Mouse (Mus musculus) liver, postnatal 0 days (tissue): ENCODE data around the gene Epm2a. TPM values are rescaled to one million over a fixed set of nuclear protein-coding genes. Genes with fewer than 3 reads are reported as not detected.
A peak's percentile ranks its signal among the peaks of the same experiment; 100 is the strongest.

Experiments
- ATAC-seq: fragments of 200-750 bp; cut with Nextera tagmentation; 2 replicates; pipeline ENCODE4 v1.8.0; 2017; ENCODE audit warnings: mild to moderate bottlenecking, moderate library complexity
- DNase-seq: peaks from one replicate; pipeline ENCODE4 v3.0.0-alpha.2; 2016
- H3K27ac ChIP-seq: fragments of 300-500 bp; sonication (generic); 2 replicates; pipeline ENCODE4 v1.5.1; 2014; ENCODE audit warnings: antibody characterized with exemption, moderate library complexity, mild to moderate bottlenecking, low read depth
- H3K27me3 ChIP-seq: fragments of 300-500 bp; sonication (generic); 2 replicates; pipeline ENCODE4 v1.6.1; 2014; ENCODE audit warnings: low read length, control low read depth, mixed read lengths; ENCODE audit not compliant: insufficient read depth
- H3K36me3 ChIP-seq: fragments of 300-500 bp; sonication (generic); replicated peaks from 2 replicates; pipeline ENCODE4 v1.6.1; 2014; ENCODE audit warnings: mild to moderate bottlenecking, control low read depth, low read length, moderate library complexity, mixed read lengths; ENCODE audit not compliant: insufficient read depth
- H3K4me1 ChIP-seq: fragments of 300-500 bp; sonication (generic); 2 replicates; pipeline ENCODE4 v1.6.1; 2014; ENCODE audit warnings: antibody characterized with exemption, mild to moderate bottlenecking, control low read depth; ENCODE audit not compliant: insufficient read depth
- H3K4me2 ChIP-seq: fragments of 300-500 bp; sonication (generic); 2 replicates; pipeline ENCODE4 v1.6.1; 2014; ENCODE audit warnings: low read depth, mild to moderate bottlenecking, low read length, moderate library complexity, mixed read lengths
- H3K4me3 ChIP-seq: fragments of 300-500 bp; sonication (generic); 2 replicates; pipeline ENCODE4 v1.5.1; 2014; ENCODE audit warnings: low read depth, low read length
- H3K9ac ChIP-seq: fragments of 300-500 bp; sonication (generic); replicated peaks from 2 replicates; pipeline ENCODE4 v1.6.1; 2014; ENCODE audit warnings: mild to moderate bottlenecking, moderate library complexity
- H3K9me3 ChIP-seq: fragments of 300-500 bp; sonication (generic); 2 replicates; pipeline ENCODE4 v1.6.1; 2016; ENCODE audit warnings: mild to moderate bottlenecking, control low read depth, low read length, mixed read lengths
- CTCF ChIP-seq: sonication (generic); IDR thresholded peaks from 2 replicates; pipeline ENCODE4 v1.5.1; 2016; ENCODE audit warnings: antibody characterized with exemption, low read depth
- EP300 ChIP-seq: IDR thresholded peaks from 2 replicates; pipeline ENCODE4 v1.6.1; 2016; ENCODE audit warnings: antibody characterized with exemption, low read depth, mild to moderate bottlenecking
- WGBS: fragments of 180-500 bp; shearing (Covaris S2); extraction: QIAGEN DNeasy Blood & Tissue Kit; methylation state at CpG from one replicate; pipeline ENCODE4 v1.1.7; 2014; ENCODE audit not compliant: insufficient replicate concordance; 5-methylcytosine and 5-hydroxymethylcytosine counted together
- polyA plus RNA-seq: library from polyadenylated mRNA; unstranded; fragments of >200 nt; fragmentation: Nextera tagmentation; extraction: Ambion mirVana; gene quantifications from 2 replicates; pipeline ENCODE4 v1.2.1, GENCODE M21; 2015

The Epm2a gene
- polyA plus RNA-seq, result 0.11 and 0.36 TPM in 2 replicates

GRCm38 (mm10) chr10:11343205-11344141 lies at the start of gene Epm2a:
Epm2a (plus strand) TSS chr10:11343404.
- peak within 1 kb of the TSS; percentile 88 for H3K4me2 ChIP-seq
- TF ChIP-seq EP300, result no peak
- no peak for TF ChIP-seq CTCF
- ATAC-seq (peak; percentile 98), DNase-seq (peak; percentile 85)
- peak within 1 kb of the TSS; percentile 66 for H3K4me3 ChIP-seq
- peaks cover 6% of the 10 kb centered on the region; the same call in 1 of the 2 replicates for H3K4me1 ChIP-seq
- H3K9ac ChIP-seq, result peak within 1 kb of the TSS; percentile 81
- H3K9me3 ChIP-seq, result no peaks in the 10 kb centered on the region
- H3K27me3 ChIP-seq, result no peaks in the 10 kb centered on the region
- 1% methylated on average over 71 of the region's 106 CpGs for WGBS
- H3K27ac ChIP-seq, result peak within 1 kb of the TSS; percentile 93
- no peaks in the 10 kb centered on the region for H3K36me3 ChIP-seq

- Histone ChIP-seq H3K4me3 (no peak overlapping the region), H3K27ac (no peak overlapping the region), H3K36me3 (peaks cover 30% of the 10 kb centered on the region), H3K4me1 (no peaks in the 10 kb centered on the region), H3K9ac (no peak overlapping the region), H3K4me2 (no peak overlapping the region), H3K27me3 (no peaks in the 10 kb centered on the region), H3K9me3 (no peaks in the 10 kb centered on the region)
- ATAC-seq, result peak; percentile 62
- DNase-seq, result no peak
- 80% methylated on average over 6 of the region's 6 CpGs for WGBS
- TF ChIP-seq EP300 (no peak), CTCF (no peak)
Observed at GRCm38 (mm10) chr10:11298418-11298817, 44.8 kb upstream of the Epm2a start.

DNA sequence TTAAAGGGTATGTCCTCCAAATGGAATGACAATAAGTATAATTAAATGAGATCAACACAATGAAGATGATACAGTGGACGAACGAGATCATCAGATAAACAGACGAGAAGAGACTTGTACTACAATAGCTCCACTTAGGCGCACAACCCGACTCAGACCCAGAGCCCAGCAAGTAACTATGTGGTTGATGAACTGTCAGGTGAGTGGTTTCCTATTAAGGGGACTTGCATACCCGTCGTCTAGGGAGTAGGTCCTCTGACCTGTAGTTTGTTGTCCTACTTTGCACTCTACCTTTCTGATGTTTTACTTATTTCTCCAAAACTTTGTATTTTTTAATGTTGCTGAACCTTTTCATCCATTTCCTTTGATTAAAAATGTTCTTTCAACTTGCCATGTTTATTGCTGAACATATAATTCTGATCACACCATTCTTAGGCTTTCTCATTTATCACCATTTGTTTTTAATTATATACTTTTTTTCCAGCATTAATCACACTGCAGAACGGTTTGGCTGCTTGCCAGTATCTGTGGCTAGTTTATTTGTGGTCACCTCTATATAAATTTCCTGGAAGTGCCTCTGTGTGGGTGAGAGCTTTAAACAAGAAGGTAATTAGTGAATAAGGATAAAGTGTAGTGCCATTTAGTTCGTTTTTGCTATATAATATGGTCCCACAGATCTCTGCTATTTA lies 37.7 kb upstream of the Epm2a start:
- no peaks in the 10 kb centered on the region for H3K9me3 ChIP-seq
- H3K36me3 ChIP-seq, result 0 out of 2 replicates have a peak, but pooled peaks cover under 1% of the 10 kb centered on the region
- H3K4me2 ChIP-seq, result no peak overlapping the region
- no peak for ATAC-seq
- no peaks in the 10 kb centered on the region for H3K27me3 ChIP-seq
- TF ChIP-seq EP300 (no peak), CTCF (no peak)
- no peak overlapping the region for H3K4me3 ChIP-seq
- WGBS, result 83% methylated on average over 9 of the region's 9 CpGs
- no peak overlapping the region for H3K9ac ChIP-seq
- no peak overlapping the region for H3K27ac ChIP-seq
- no peak for DNase-seq
- H3K4me1 ChIP-seq, result 0 out of 2 replicates have a peak, but pooled peaks cover 2% of the 10 kb centered on the region

- Histone ChIP-seq H3K9me3 (no peaks in the 10 kb centered on the region), H3K4me3 (no peak overlapping the region), H3K27me3 (no peaks in the 10 kb centered on the region), H3K27ac (no peak overlapping the region), H3K36me3 (no peaks in the 10 kb centered on the region), H3K9ac (no peak overlapping the region), H3K4me1 (0 out of 2 replicates have a peak, but pooled peaks cover 2% of the 10 kb centered on the region), H3K4me2 (no peak overlapping the region)
- peak; percentile 21; the same call in 1 of the 2 replicates for ATAC-seq
- 64% methylated on average over 2 of the region's 2 CpGs for WGBS
- no peak for TF ChIP-seq CTCF
- no peak for TF ChIP-seq EP300
- DNase-seq, result no peak
Observed at GRCm38 (mm10) chr10:11306054-11306367, 37.2 kb upstream of the Epm2a start.

DNA sequence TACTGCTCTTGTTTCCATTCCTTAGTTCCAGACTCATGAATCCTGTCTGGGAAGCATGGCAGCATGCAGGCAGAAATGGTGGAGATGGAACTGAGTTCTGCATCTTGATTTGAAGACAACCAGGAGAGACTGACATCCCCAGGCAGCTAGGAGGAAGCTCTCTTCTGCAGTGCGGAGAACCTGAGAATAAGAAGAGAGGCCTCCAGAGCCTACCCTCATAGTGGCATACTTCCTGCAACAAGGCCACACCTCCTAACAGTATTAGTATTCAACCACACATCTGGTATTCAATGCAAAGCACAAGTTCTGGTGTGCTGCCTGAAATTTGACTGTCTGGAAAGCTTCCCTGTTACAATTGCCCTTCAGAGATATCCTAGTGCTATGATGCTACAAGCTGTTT lies 33.3 kb upstream of the Epm2a start:
- Histone ChIP-seq H3K9ac (no peak overlapping the region), H3K4me3 (no peak overlapping the region), H3K4me1 (0 out of 2 replicates have a peak, but pooled peaks cover 2% of the 10 kb centered on the region), H3K36me3 (no peaks in the 10 kb centered on the region), H3K9me3 (no peaks in the 10 kb centered on the region), H3K27ac (no peak overlapping the region), H3K27me3 (no peaks in the 10 kb centered on the region), H3K4me2 (no peak overlapping the region)
- no peak for ATAC-seq
- 79% methylated on average over 1 of the region's 1 CpGs for WGBS
- TF ChIP-seq EP300 (no peak), CTCF (no peak)
- no peak for DNase-seq

GRCm38 (mm10) chr10:11310481-11310880 lies 32.7 kb upstream of the Epm2a start:
- no peak overlapping the region for H3K4me2 ChIP-seq
- TF ChIP-seq EP300 (no peak), CTCF (no peak)
- H3K27me3 ChIP-seq, result no peaks in the 10 kb centered on the region
- H3K4me3 ChIP-seq, result no peak overlapping the region
- H3K36me3 ChIP-seq, result no peaks in the 10 kb centered on the region
- ATAC-seq (no peak), DNase-seq (no peak)
- 0 out of 2 replicates have a peak, but pooled peaks cover 2% of the 10 kb centered on the region for H3K4me1 ChIP-seq
- no peak overlapping the region for H3K27ac ChIP-seq
- H3K9me3 ChIP-seq, result no peaks in the 10 kb centered on the region
- H3K9ac ChIP-seq, result no peak overlapping the region
